In the genomic region with DNA sequence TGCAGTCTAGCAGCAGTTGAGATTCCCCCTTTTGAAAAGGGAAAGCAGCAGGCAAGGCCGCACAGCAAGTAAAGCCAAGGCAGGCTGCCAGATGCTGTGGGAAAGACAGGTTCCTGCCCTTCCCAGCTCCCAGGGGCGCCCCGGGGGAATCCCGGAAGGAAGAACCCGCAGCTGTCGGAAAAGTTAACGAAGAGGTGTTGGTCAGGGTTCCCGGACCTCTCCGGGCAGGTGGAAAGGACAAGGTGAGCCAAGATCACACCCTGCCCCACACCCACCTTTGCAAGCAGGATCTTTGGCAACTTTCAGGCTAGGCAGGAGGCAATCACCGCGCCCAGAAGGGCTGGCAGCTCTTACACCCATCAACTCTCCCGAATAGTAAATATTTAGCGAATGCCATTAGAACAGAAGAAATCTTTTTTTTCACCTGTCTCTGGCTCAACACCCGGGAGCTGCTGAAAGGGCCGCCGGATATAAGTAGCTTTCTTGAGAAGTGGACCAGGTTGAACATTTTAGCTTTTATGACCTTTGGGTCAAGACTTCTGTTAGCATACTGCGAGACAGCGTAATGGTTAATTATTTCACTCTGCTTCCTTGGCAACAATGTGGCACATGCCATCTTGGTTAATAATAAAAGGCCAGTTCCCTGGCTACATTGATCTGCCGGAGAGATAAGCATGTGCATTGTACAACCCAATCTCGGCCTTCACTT, we compare ENCODE assay signal across 10 mouse cellular contexts. TPM values are rescaled to one million over a fixed set of nuclear protein-coding genes. Genes with fewer than 3 reads are reported as not detected.
DNase-seq lines count a peak whose midpoint lies in the region; ATAC-seq and TF ChIP-seq lines count a peak whose summit lies in the region.
"Had no signal": no experiment of that assay in that cellular context is flagged by ENCODE, and none has a peak within 500 bp of the region (broad histone marks: within the 10 kb centered on the region; RNA-seq: fewer than 3 reads in every experiment).

No protein-coding gene starts in this region.

- peak overlapping the region; percentile 13; the same call in 1 of the 2 replicates for H3K4me2 ChIP-seq in liver, embryonic 14.5 days (ENCODE audit: low read depth)
- no peak overlapping the region for H3K4me2 ChIP-seq in forebrain, embryonic 13.5 days
- H3K4me2 ChIP-seq: embryonic facial prominence, embryonic 12.5 days had no signal

- H3K36me3 ChIP-seq in E14TG2a.4 (ENCODE audit: insufficient read depth, low read length) = no peaks in the 10 kb centered on the region
- no peaks in the 10 kb centered on the region for H3K36me3 ChIP-seq in liver, embryonic 14.5 days (replicated peaks; ENCODE audit: control insufficient read depth, insufficient read depth, low read depth)
- H3K36me3 ChIP-seq in forebrain, embryonic 13.5 days (ENCODE audit: poor library complexity, severe bottlenecking) = no peaks in the 10 kb centered on the region
- H3K36me3 ChIP-seq: embryonic facial prominence, embryonic 12.5 days had no signal

- no peak overlapping the region for H3K27ac ChIP-seq in liver, embryonic 14.5 days
- no peak overlapping the region for H3K27ac ChIP-seq in forebrain, embryonic 13.5 days
- H3K27ac ChIP-seq: embryonic facial prominence, embryonic 12.5 days had no signal

- peaks cover 56% of the 10 kb centered on the region for H3K4me1 ChIP-seq in E14TG2a.4 (replicated peaks; ENCODE audit: low read depth, low read length)
- H3K4me1 ChIP-seq in liver, embryonic 14.5 days (replicated peaks; ENCODE audit: control insufficient read depth in 2 of 2, insufficient read depth in 2 of 2, low read length in 1 of 2) = no peaks in the 10 kb centered on the region
- H3K4me1 ChIP-seq in forebrain, embryonic 13.5 days = peaks cover 6% of the 10 kb centered on the region; the same call in 1 of the 2 replicates
- H3K4me1 ChIP-seq: embryonic facial prominence, embryonic 12.5 days had no signal

- H3K4me3 ChIP-seq in E14TG2a.4 (replicated peaks; ENCODE audit: low read length) = peak overlapping the region; percentile 71
- H3K4me3 ChIP-seq in liver, embryonic 14.5 days (ENCODE audit: insufficient read depth in 1 of 2, low read depth in 2 of 2, low read length in 2 of 2) = no peak overlapping the region
- H3K4me3 ChIP-seq in forebrain, embryonic 13.5 days = no peak overlapping the region
- H3K4me3 ChIP-seq: embryonic facial prominence, embryonic 12.5 days; myocyte had no signal

- H3K9ac ChIP-seq in liver, embryonic 14.5 days (replicated peaks) = no peak overlapping the region
- no peak overlapping the region for H3K9ac ChIP-seq in forebrain, embryonic 13.5 days
- H3K9ac ChIP-seq: embryonic facial prominence, embryonic 12.5 days had no signal

- no peaks in the 10 kb centered on the region for H3K9me3 ChIP-seq in E14TG2a.4 (ENCODE audit: low read length)
- no peaks in the 10 kb centered on the region for H3K9me3 ChIP-seq in liver, embryonic 14.5 days (ENCODE audit: control insufficient read depth, low read length)
- no peaks in the 10 kb centered on the region for H3K9me3 ChIP-seq in forebrain, embryonic 13.5 days (replicated peaks)
- H3K9me3 ChIP-seq: embryonic facial prominence, embryonic 12.5 days had no signal

- 44% methylated on average over 20 of the region's 20 CpGs for WGBS in liver, embryonic 14.5 days (ENCODE audit: insufficient replicate concordance)
- 59% methylated on average over 20 of the region's 20 CpGs for whole genome bisulfite sequencing in forebrain, embryonic 13.5 days

- TF ChIP-seq EP300 in liver, embryonic 14.5 days (IDR thresholded peaks at IDR 0.05; ENCODE audit: low read depth) = no peak

- H3K27me3 ChIP-seq in E14TG2a.4 (ENCODE audit: insufficient read depth, low read length) = no peaks in the 10 kb centered on the region
- H3K27me3 ChIP-seq in liver, embryonic 14.5 days (ENCODE audit: control insufficient read depth, insufficient read depth, low read length) = no peaks in the 10 kb centered on the region
- no peaks in the 10 kb centered on the region for H3K27me3 ChIP-seq in forebrain, embryonic 13.5 days
- H3K27me3 ChIP-seq: embryonic facial prominence, embryonic 12.5 days had no signal

- peak; percentile 63 to 76 for DNase-seq in cerebellum, postnatal 10 days
- DNase-seq in heart, postnatal 36 days = peak; percentile 24 to 39
- no peak for DNase-seq in liver, embryonic 14.5 days (ENCODE audit: low read depth in 3 of 3, low spot score in 3 of 3)
- DNase-seq in urinary bladder, postnatal 10 days (ENCODE audit: low spot score) = peak; percentile 17
- DNase-seq in c-Kit-positive CD71-positive TER-119-positive erythroid progenitor cells, embryonic 14.5 days (ENCODE audit: low spot score) = no peak

- no peak for TF ChIP-seq CTCF in E14TG2a.4 (conservative IDR thresholded peaks at IDR 0.05; ENCODE audit: low read length)
- no peak for TF ChIP-seq CTCF in liver, embryonic 14.5 days (IDR thresholded peaks at IDR 0.05; ENCODE audit: low read depth)

- no peak for ATAC-seq in cerebellum, adult (ENCODE audit: insufficient number of reproducible peaks, low FRiP score, low TSS enrichment)
- ATAC-seq in liver, embryonic 14.5 days (ENCODE audit: insufficient read depth) = no peak
- ATAC-seq in forebrain, embryonic 13.5 days = no peak

- intact Hi-C loops in heart, postnatal 36 days (cut with DNase I) = no loop called here

RNA-seq across cellular contexts. Expression of a gene that starts 11.4 kb away (rescaled TPM):
- not detected for total RNA-seq in heart, postnatal 36 days (2021)
- 0.42 and 0.58 TPM in 2 replicates for polyA plus RNA-seq in liver, embryonic 14.5 days (2012; rRNA removed)
- 0.71 and 1.3 TPM in 2 replicates for polyA plus RNA-seq in liver, embryonic 14.5 days (2014; fragmentation: Nextera tagmentation; extraction: Ambion mirVana)
- polyA plus RNA-seq in forebrain, embryonic 13.5 days (2015; fragmentation: Nextera tagmentation; extraction: Ambion mirVana) = not detected in 2 replicates
- polyA plus RNA-seq: embryonic facial prominence, embryonic 12.5 days had no signal

RNA-seq across cellular contexts. Expression of a gene that starts 39.7 kb away (rescaled TPM):
- total RNA-seq in heart, postnatal 36 days (2021) = 100 to 1,000 TPM; 260 to 269 TPM
- 21.6 and 59.8 TPM in 2 replicates for polyA plus RNA-seq in liver, embryonic 14.5 days (2012; rRNA removed)
- 131 and 139 TPM in 2 replicates for polyA plus RNA-seq in liver, embryonic 14.5 days (2014; fragmentation: Nextera tagmentation; extraction: Ambion mirVana)
- polyA plus RNA-seq in forebrain, embryonic 13.5 days (2015; fragmentation: Nextera tagmentation; extraction: Ambion mirVana) = 185 and 207 TPM in 2 replicates

RNA-seq across cellular contexts. Expression of a gene that starts 39.8 kb away (rescaled TPM):
- 10 to 100 TPM; 39.2 to 40.1 TPM for total RNA-seq in heart, postnatal 36 days (2021)
- 12.6 and 24.5 TPM in 2 replicates for polyA plus RNA-seq in liver, embryonic 14.5 days (2012; rRNA removed)
- 42.7 and 45.1 TPM in 2 replicates for polyA plus RNA-seq in liver, embryonic 14.5 days (2014; fragmentation: Nextera tagmentation; extraction: Ambion mirVana)
- 169 and 179 TPM in 2 replicates for polyA plus RNA-seq in forebrain, embryonic 13.5 days (2015; fragmentation: Nextera tagmentation; extraction: Ambion mirVana)

RNA-seq across cellular contexts. Expression of a gene that starts 54.6 kb away (rescaled TPM):
- total RNA-seq in heart, postnatal 36 days (2021) = 10 to 100 TPM; 62.1 to 69.1 TPM
- polyA plus RNA-seq in liver, embryonic 14.5 days (2012; rRNA removed) = 13.3 and 14.3 TPM in 2 replicates
- 30.3 and 31.2 TPM in 2 replicates for polyA plus RNA-seq in liver, embryonic 14.5 days (2014; fragmentation: Nextera tagmentation; extraction: Ambion mirVana)
- 7.8 and 9.1 TPM in 2 replicates for polyA plus RNA-seq in forebrain, embryonic 13.5 days (2015; fragmentation: Nextera tagmentation; extraction: Ambion mirVana)

Comparison
In these comparisons a context has a peak if more than half of its experiments do, and no peak if none do; other contexts are left out.
1. DNase-seq: peak in cerebellum, postnatal 10 days (2 of 2), heart, postnatal 36 days (2 of 2) and urinary bladder, postnatal 10 days (single experiment); none in liver, embryonic 14.5 days (0 of 3) and c-Kit-positive CD71-positive TER-119-positive erythroid progenitor cells, embryonic 14.5 days (single experiment).